Mouse (Mus musculus): ENCODE results near the gene Txnrd2.

- no peak for TF ChIP-seq CTCF (IDR thresholded peaks at IDR 0.05; ENCODE audit: insufficient read depth, low read depth, low read length)
- no peak for TF ChIP-seq POLR2A (IDR thresholded peaks at IDR 0.05; ENCODE audit: insufficient read depth, low read depth, low read length)
Observed at GRCm38 (mm10) chr16:18386972-18387371, 39.2 kb upstream of the Txnrd2 start.

Data from olfactory bulb, adult 2 months (tissue).